Mouse (Mus musculus) right cerebral cortex, postnatal 14 days (tissue): ENCODE measurements at regions not wholly inside any gene's neighbourhood (a gene's known extent, or its start where the extent isn't known, plus 50 kb on each side); places are given as distances from the start of the nearest gene placed in this dataset.

Experiments used
- DNase-seq: peaks from one replicate; pipeline ENCODE4 v3.0.0; 2022

DNA sequence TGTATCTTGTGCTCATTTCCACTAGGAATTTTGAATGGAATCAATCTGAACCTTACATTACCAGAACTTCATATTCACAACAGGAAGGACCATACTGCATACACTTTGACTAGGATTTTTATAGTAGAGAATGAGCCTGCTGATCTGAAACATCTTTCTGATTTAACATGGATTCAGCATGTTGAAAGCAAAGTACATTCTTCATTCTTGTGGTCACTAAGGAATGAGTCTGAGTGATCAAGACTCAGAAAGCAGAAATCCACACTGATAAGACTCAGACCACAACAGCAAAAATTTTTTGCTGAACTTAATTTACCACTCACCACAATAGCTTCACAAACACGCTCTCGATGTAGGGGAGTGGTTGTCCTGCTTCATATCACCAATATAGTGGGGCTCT, 309.2 kb upstream of the Nectin3 start:
- DNase-seq: no peak

DNA sequence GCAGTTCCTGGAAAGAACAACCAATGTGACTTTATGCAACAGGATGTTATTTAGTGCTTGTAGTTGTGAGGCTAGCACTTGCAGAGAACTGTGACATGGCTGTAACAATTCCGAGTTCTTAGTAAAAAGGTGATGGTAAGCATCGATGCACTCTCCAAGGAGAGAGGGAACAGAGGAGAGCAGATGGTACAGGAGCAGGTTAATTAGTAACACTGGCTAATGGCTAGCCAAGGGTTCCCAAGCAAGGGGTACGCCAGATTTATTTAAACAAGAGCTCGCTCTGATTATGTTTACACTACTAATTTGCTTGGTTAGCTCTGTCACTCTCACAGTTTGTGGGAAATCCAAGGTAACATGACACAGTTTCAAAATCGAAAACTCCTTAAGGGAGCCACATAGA, 278.0 kb upstream of the Nectin3 start:
- DNase-seq: no peak

DNA sequence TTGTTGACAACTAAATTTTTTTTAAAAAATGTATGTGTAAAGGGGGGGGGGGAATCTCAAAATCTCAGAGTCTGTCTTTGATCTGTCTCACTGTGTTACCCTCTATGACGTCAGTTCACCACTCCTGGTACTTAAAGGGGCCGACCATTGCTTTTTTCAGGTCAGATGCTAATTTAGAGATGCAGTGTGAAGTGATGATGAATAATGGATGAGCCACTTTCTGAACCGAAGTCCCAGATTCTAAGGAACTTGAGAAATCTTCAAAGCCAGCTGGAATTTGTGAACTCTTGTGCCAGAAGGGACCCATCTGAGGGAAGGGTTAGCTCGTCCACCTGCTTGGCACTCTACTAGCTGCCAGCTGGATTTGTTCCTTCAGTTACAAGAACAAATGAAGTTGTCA, 271.1 kb upstream of the Nectin3 start:
- no peak for DNase-seq

DNA sequence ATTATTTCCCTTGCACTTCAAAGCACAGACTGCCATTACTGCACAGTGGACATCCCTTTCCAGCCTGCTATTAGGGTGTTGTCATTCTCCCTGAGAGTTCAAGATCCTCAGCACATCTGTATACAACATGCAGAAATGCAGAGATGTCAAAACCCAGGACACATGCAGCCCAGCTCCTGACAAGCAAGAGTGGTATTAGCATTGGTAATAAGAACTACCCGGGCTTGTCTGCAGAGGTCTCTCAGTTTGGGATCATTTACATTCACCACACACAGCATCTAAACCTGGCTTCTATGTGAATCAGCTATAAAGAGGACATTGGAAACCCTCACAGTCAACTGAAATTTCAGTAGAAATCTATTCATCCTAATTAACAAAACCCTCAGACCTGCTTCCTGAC, 270.1 kb upstream of the Nectin3 start:
- DNase-seq: no peak

DNA sequence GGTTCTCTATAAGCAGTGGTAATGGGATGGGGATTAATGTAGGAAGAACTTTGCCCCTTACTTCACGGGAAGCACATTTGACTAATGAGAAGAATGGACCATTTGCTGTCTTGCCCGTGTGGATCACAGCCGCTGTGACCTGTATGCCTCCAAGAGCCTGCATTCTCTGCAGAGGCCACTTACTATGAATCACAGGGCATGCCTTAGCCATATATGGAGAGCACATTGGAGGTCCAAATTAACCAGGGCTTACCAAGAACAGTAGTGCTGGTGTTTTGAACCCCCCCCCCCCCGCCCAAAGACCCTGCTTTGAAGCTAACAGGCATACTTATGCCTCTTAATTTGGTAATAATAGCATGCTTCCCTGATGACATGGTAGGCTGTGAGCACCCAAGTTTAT, 236.8 kb upstream of the Nectin3 start:
- DNase-seq: no peak

DNA sequence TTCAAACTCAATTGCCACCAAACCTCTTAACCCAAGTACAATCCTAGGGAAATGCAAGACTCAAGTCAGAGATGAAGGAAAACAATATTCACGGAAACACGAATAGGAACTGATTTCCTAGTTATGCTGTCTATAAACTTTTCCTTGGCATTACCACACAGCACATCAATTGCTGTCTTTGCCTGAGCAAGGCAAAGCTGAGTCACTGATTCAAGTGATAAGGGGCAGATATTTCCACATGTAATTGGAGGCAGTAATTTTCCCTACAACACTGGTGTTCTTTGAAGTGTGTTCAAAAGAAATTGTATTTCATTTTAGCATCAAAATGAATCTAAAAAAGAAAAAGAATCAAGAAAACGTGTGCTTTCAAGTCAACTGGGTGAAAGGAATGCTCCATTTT, 230.1 kb upstream of the Nectin3 start:
- no peak for DNase-seq

DNA sequence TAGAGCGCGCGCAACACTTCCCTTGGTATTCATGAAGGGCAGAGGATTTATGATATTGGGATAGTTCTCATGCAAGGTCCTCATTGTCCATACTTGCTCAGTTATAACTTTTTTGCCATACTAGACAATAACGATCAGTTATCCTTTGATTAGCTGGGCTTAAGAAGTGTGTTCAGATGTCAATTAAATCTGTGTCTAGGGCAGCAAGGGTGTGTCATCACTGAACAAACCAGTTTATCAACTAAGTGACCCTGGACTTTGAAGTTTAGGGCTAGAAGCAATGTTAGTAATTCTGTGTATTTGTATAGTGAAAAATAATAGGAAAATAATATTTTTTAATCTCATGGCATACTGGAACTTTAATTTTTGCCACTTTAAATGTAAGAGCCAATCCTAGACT, 225.3 kb upstream of the Nectin3 start:
- DNase-seq: no peak

DNA sequence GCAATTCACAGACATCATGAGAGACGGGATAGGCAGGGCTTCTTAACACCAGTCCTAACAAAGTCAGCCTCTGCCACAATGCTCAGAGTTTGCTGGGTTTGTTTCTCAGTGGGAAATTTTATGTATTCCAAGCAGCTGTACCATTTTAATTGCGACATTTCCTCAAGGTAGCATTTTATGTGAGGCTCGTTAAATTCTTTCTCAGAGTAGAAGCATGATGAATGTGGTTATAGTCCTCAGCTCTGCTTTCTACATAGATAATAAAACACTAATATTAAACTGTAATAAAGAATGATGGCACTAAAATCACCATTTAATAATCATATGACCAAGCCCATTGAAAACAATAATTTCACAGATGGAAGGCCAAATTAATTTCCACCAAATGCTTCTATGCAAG, 181.5 kb upstream of the Nectin3 start:
- no peak for DNase-seq

DNA sequence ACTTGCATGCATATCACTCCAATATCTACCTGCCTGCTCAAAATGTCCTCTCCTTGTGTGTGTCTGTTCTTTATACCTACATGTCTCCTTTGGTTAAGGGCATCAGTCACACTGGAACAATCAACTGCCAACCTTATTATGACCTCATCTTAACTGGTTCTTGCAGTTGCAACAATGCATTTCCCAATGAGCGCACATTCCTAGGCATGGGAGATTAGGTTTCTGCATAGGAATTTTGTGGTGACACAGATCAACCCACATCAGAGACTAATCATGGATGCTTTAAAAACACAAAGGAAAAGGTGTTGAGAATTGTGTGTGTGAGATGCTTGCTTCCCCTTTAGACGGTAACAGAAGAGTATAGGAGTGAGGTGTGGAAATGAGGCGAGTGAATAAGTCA, 171.3 kb upstream of the Nectin3 start:
- DNase-seq: no peak

DNA sequence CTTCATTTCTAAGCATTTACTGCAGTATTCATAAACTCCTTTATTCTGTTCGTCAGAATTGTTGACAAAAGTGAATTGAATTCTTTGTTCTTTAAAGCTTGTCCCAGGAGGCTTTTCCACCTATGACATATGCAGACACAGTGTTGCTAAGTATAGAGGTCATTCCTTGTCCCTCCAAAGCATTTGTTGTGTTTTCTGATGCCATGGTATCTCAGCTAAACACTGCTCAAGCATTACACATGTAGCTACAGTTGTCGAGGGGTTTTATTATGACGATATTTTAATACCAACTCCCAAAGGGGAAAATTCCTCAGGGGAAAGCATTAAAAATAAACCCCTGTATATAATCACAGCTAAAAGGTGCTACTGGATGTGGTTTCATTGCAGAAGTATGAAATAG, 167.2 kb upstream of the Nectin3 start:
- DNase-seq: no peak

DNA sequence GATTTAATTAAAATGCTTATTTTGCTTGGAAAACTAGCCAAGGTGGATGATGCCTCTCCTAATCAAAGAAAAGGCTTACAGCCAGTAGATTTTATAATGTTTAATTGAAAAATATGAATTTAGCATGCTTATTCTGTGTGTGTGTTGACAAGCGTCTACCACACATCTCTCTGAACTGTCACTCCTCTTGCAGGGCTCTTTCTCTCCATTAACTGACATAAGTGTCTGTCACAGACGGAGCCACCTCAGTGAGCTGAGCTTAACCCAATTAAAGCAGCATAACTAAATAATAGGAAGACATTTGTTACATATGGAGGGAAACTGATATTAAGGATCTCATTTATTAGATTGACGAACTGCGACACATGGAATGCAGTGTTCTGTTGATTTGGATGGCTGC, 164.7 kb upstream of the Nectin3 start:
- DNase-seq: no peak

DNA sequence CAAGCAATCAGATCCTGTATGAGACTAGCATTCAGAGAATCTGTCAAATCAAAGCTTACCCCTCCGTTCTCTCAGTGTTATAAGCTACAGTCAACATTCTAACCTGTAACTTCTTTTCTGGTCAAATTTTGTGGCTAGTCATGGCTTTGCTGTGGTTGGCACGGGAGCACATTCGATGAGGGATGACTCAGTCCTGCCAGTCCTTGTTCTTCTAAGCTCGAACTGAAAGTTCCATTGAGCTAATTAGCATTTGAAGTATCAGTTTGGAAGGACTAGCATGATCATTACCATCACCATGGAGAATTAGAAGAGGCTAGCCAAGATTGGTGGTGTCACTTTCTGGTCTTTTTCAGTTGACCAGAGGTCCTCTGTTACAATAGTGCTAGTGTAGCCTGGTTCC, 156.7 kb upstream of the Nectin3 start:
- no peak for DNase-seq

DNA sequence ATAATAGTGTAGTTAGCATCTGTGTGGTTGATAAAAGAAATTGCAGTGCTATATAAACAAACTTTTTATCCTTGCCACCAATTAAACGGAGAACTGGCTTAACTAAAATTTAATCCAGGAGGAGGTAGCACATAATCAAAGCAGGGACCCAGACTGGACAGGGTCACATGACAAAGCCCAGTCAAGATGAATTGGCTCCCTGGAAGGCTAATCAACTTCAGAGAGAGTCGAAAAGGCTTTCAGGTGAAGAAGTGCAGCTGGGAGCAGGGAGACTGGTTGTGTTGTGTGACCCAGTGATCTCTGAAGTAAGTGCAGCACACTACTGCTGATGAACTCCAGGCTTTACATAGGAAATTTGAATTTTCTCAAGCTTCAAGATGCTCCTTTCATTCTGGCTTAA, 127.5 kb upstream of the Nectin3 start:
- DNase-seq: no peak

DNA sequence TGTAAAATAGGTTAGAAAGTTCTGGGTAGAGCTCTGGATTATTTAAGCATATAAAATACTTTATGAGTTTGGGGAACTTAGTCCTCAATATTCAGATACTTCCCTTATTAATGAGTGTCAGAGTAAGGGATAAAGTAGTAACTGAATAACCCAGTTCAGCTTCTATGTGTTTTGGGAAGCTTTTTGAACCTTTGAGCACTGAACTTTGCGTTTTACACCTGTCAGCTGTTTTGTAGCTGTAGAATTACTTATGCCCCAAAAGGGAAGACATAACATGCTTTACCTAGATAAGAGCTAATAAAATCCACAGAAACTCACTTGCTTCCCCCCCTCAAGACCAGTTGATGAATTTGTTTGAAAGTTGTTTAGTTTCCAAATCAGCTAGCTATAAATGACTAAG, 124.9 kb upstream of the Nectin3 start:
- DNase-seq: no peak

DNA sequence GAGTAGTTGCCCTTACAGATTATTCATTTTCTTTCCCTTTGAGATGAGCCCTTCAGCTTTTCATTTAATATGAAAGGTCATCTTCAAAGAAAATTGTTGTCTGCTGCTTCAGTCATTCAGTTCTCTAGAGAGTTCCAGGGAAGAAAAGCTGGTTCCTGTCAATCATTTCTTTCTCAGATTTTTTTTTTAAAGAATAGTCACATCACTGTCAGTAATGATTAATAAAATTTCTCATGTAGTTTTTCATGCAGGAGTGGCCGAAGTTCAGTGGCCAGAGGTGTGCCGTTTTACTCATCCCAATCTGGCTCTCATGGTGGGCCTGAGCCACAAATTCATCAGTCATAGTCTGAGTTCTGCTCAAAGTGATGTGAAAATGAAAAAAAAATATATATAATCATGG, 121.5 kb upstream of the Nectin3 start:
- DNase-seq: no peak

DNA sequence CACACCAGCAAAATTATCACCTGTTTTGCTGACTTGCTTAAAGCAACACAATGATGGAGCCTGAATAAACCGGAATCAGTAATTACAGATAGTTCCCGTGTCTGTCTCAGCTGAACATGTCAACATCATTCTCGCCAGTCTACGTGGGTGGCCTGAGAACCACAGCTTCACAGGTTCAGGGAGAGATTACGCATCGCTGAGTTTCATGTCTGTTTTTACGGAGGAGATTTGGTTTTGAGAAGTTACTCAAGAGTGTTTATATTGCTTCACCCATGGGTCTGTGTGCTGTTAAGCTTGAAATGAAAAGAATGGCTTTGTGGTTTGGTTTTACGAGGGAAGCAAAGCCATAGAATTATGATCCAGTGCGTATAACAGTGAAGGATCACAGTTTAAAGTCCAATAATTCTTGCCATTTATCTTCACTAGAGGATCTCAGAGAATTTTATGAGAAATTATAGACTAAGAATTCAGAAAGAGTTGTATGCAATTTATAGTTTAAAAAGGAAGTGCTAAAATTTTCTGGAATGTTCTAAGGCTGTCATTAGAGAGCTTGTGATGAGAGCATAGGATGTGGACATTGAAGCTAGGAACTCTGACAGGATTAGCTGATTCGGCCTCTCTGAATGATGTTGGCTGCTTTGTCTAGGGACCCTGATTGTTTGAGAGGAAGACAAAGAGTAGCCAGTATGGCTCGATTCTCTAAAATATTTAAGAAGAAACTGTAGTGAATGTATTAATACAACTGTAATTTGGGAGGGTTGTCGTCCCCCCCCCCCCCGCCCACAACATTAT, 119.4 kb upstream of the Nectin3 start:
- DNase-seq: no peak

DNA sequence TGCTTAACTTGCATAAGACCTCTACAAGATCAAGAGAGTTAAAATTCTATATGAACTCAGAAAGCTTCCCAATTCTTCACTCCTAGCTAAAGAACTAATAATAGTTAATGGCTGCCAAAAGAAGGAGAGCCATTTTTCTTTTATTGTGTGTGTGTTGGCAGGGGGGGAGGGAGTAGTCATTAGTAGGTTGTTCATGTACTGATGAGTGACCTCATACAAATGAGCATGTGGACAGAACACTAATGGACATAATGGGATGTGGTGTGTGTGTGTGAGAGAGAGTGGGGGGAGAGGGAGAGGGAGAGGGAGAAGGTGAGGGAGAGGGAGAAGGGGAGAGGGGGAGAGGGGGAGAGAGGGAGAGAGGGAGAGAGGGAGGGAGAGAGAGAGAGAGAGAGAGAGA, 118.3 kb upstream of the Nectin3 start:
- no peak for DNase-seq

DNA sequence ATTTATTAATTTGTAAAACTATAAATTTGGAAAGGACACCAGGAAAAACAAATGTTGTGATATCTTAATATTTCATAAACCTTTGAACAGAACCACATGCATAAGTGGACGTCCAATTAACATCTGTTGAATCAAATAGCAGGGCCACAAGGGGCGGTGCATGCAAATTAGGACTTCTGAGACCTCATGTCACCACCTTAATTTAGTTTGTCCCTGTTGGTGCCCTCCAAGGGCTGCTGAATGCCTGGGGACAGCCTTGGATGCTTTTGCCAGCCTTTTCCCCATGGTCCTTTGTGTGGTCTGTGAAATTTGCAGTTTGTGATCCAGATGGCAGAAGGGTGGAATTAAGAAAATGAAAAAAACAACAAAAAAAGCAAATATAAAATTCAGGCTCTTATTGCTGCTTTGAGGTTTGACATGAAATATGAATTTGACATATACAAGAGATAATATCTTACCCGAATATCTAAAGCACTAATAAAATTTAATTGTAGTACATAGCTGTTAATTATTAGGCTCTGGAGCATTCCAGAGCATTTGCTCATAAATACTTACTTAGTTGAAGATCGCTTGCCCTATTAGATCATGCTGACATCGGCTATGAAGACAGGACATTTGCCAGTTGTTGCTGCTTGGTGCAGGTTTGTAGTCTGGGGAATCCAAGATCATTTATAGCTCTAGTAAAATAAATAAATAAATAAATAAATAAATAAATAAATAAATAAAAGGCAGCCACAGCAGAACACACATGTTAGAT, 114.9 kb upstream of the Nectin3 start:
- no peak for DNase-seq

DNA sequence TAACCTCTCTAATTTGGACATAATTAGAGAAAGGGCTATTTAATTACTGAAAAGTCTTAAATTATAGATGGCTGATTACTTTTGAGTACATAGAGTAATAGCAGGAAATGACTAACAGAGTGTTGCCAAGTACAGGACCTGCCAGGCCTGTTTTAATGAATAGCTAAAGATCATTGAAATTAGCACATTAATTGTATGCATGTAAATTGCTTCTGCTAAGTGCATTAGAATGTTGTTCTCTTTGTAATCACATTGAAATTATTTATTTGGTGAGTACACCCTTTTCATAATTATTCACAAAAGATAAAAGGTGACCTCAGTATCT, 107.5 kb upstream of the Nectin3 start:
- no peak for DNase-seq

DNA sequence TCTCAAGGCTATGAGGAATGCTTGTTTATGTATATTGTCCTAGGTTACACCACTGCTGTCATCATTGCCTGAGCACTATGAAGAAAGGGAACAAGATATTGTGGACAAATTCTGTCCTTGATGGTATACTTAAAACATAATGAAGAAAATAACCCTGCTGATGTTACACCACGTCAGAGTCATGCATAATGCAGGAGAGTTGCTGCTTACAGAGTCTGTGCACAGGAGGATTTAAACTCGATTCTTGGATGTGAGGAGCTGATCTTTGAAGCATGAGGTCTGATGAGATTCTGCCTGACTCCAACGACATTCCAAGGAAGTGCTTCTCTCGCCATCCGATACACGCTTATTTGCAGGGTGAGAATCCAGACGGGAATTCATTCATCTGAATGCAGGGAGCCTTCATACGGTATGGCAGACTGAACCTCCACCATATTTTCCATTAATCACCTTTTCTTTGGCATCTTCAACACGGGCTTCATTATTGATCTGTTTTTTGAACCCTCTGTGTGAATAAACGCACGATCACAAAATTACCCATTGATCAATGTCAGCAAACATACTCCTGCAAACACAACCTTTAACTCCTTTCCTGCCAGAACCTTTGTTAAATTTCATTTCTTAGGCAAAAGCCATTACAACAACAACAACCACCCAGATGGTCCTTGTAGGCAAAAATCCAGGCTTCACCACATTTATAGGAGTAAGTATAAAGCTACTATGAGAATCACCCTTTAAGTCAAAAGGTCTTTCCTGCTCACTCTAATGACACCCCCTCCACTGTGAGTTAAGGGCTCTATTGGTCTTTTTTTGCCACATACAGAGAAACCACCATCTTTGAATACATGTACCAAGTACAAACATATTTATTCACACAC, 106.9 kb upstream of the Nectin3 start:
- DNase-seq: no peak

DNA sequence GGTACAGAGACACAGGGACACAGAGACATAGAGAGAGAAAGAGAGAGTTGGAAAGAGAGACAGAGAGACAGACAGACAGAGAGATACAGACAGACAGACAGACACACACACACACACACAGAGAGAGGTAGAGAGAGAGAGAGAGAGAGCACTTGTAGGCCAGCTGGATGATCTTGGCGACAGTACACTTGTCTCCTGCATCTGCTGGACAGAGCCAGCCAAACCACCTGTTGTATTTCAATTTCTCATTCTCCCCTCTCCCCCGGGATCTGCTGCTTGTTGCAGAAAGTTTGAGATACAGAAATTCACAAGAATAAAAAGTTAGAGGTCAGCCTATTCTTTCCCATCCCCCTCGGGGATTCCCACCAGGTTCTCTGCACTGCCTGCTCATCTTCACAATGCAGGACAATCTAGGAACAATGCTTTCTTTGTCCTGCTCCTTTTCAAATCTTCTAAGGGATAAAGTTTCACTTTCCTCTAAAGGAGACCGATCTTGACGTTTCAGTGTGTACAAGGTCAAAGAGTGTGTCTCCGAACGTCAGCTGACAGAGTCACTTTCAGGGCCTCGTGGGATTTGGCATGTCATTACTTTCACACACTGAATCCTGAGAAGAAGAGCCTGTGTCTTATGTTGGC, 94.4 kb upstream of the Nectin3 start:
- no peak for DNase-seq

DNA sequence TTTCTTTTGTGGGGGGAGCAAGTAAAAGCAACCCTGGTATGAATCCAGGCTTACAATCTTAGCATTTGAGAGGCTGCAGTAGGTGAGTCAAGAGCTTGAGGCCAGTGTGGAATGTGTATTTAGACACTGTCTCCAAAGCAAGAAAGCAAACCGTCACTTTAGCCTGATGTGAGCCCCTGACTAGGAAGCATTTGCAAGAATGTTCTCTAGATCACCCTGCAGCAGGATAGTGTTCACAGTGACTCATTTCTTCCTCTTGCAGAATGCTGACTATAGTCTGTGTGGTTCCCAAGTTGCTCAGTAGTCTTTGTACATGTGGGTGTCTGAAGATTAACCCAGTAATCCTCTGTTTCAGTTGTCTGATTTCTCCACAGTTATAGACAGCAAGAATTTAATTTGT, 88.7 kb upstream of the Nectin3 start:
- no peak for DNase-seq

DNA sequence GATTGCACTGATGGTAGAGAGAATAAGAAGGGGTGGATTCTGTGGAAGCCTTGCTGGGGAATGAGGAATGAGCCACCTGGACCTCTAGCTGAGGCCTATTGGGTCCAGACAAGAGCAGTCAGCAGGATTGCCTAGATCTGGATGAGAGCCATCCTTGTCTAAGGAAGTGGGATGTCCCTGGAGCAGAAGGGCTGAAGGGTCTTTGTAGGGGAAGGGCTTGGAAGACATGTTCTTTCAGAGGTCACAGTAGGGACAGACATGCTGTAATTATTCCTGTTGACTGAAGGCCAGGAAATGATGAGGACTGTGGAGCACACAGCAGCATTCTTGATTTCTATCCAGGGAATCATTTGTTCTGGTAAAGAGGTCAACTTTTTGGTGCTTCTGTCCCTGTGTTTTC, 86.2 kb upstream of the Nectin3 start:
- DNase-seq: no peak
